Mouse (Mus musculus): ENCODE measurements at regions not wholly inside any gene's neighbourhood (a gene's known extent, or its start where the extent isn't known, plus 50 kb on each side); places are given as distances from the start of the nearest gene placed in this dataset.
A peak's percentile ranks its signal among the peaks of the same experiment; 100 is the strongest.

DNA sequence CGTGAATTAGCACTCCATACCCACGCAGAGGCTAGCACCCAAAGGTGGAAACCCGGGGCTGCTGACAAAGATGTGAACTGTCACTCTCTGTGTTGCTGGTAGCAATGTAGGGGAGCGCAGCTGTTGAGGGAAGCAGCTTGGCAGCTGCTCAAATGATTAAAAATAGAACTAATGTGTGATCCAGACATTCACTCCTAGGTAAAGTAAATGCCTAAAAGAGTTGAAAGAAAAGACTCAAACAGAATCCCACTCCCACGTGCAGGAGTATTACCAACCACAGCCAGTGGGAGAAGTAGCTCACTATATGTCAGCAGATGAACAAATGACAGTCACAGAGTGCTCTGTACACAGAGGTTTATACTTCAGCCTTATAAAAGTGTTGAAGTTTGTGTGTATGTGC, 558.0 kb downstream of the Ptprc start:
- TF ChIP-seq CTCF (IDR thresholded peaks at IDR 0.05) (peak; percentile 6; the same call in 1 of the 2 replicates), POLR2A (IDR thresholded peaks at IDR 0.05; ENCODE audit: insufficient read depth, low read depth, low read length) (no peak)
